Mouse (Mus musculus) forebrain, embryonic 15.5 days (tissue): ENCODE data around the gene Vapa. TPM values are rescaled to one million over a fixed set of nuclear protein-coding genes. Genes with fewer than 3 reads are reported as not detected.
A peak's percentile ranks its signal among the peaks of the same experiment; 100 is the strongest.

ENCODE experiments used
- ATAC-seq: fragments of 200-750 bp; cut with Nextera tagmentation; replicated peaks from 2 replicates; pipeline ENCODE4 v1.8.0; 2017; ENCODE audit warnings: mild to moderate bottlenecking, moderate TSS enrichment, moderate library complexity
- H3K27ac ChIP-seq: fragments of 300-500 bp; sonication (generic); replicated peaks from 2 replicates; pipeline ENCODE4 v1.5.1; 2015; ENCODE audit warnings: mild to moderate bottlenecking, inconsistent platforms
- H3K27me3 ChIP-seq: fragments of 300-500 bp; sonication (generic); 2 replicates; pipeline ENCODE4 v1.6.1; 2015; ENCODE audit warnings: inconsistent platforms
- H3K36me3 ChIP-seq: fragments of 300-500 bp; sonication (generic); 2 replicates; pipeline ENCODE4 v1.6.1; 2015; ENCODE audit warnings: mild to moderate bottlenecking, inconsistent platforms
- H3K4me1 ChIP-seq: fragments of 300-500 bp; sonication (generic); 2 replicates; pipeline ENCODE4 v1.6.1; 2015; ENCODE audit warnings: inconsistent platforms
- H3K4me2 ChIP-seq: fragments of 300-500 bp; sonication (generic); replicated peaks from 2 replicates; pipeline ENCODE4 v1.6.1; 2015; ENCODE audit warnings: mild to moderate bottlenecking, inconsistent platforms
- H3K4me3 ChIP-seq: fragments of 300-500 bp; sonication (generic); 2 replicates; pipeline ENCODE4 v1.5.1; 2015; ENCODE audit warnings: mild to moderate bottlenecking, inconsistent platforms
- H3K9ac ChIP-seq: fragments of 300-500 bp; sonication (generic); replicated peaks from 2 replicates; pipeline ENCODE4 v1.6.1; 2015; ENCODE audit warnings: mild to moderate bottlenecking, inconsistent platforms
- H3K9me3 ChIP-seq: fragments of 300-500 bp; sonication (generic); 2 replicates; pipeline ENCODE4 v1.6.1; 2016; ENCODE audit warnings: inconsistent platforms
- WGBS: fragments of 180-500 bp; shearing (Covaris S2); methylation state at CpG from one replicate; pipeline ENCODE4 v1.1.7; 2015; ENCODE audit warnings: mixed read lengths; 5-methylcytosine and 5-hydroxymethylcytosine counted together
- polyA plus RNA-seq: library from polyadenylated mRNA; unstranded; fragments of >200 nt; fragmentation: Nextera tagmentation; extraction: Ambion mirVana; gene quantifications from 2 replicates; pipeline ENCODE4 v1.2.1, GENCODE M21; 2015

Vapa gene
- 248 and 258 TPM in 2 replicates for polyA plus RNA-seq

DNA sequence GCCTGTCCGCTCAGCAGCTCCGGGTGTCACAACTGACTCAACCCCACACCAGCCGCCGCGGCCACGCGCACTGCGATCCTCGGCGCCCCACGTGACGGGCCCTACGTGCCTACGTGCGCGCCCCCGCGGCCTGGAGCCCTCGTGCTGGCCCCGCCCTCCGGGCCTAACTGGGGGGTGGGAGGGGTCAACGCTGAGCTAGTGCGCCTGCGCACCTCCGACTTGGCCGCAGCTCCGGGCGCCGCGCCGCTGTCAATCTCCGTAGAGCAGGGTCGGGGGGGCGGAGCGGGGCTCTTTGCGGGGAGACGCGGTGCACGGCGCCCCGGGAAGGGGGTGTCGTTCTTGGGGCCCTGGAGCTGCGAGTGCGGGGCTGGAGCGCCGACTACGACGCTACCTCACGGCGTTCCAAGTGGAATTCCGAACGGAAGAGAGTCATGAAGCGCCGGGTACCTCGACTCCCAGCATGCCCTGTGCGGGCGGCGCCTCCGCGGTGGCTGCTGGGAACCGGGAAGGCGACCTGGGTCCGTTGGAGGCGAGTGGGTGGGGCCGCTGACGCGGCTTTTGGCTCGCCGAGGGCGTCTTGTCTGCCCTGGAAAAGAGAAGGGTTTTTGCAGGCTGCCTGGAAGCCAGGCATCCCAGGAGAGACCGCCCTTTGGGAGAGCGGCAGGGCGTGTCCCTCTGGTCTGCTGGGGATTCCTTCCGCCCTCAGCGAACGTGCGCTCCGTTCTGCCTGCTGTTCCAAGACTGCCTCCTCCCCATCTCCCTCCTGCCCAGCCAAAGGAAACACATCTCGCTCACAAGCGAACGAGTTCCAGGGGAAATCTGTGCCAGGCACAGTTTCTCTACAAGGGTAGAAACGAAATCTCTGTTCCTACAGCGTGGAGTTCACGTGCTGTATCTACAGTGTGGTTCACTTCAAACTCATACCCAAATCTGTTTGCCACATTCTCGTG lies at the start of gene Vapa:
Vapa (minus strand) TSS at position 93 of the 950 bp plus-strand sequence.
- Histone ChIP-seq H3K4me2 (peak within 1 kb of the TSS; percentile 73), H3K9ac (peak within 1 kb of the TSS; percentile 98), H3K9me3 (no peaks in the 10 kb centered on the region), H3K27ac (peak within 1 kb of the TSS; percentile 99), H3K4me1 (peaks cover 34% of the 10 kb centered on the region), H3K27me3 (no peaks in the 10 kb centered on the region), H3K4me3 (peak within 1 kb of the TSS; percentile 99), H3K36me3 (no peaks in the 10 kb centered on the region)
- peak; percentile 95 for ATAC-seq
- under 1% methylated on average over 85 of the region's 85 CpGs for WGBS

DNA sequence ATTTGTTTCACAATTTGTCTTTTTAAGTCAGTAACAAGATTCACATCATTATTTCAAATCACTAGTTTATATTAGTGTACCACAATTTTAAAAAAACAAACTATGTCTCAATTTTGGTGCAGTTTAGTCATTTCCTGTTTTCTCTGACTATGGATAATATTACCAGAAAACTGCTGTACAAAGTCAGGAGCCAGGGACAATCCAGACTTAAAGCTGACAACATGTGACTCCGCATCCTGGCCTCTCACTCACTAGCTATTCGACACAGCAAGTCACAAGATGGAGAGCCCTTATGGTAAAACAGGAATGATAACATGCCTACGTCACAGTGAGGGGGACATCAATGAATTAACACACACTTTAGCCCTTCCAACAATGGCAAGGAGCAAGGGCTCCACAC lies 49.3 kb upstream of the Vapa start:
- Histone ChIP-seq H3K9me3 (no peaks in the 10 kb centered on the region), H3K4me3 (no peak overlapping the region), H3K36me3 (no peaks in the 10 kb centered on the region), H3K4me2 (no peak overlapping the region), H3K27ac (no peak overlapping the region), H3K4me1 (no peaks in the 10 kb centered on the region), H3K27me3 (no peaks in the 10 kb centered on the region), H3K9ac (no peak overlapping the region)
- 86% methylated on average over 3 of the region's 3 CpGs for WGBS
- no peak for ATAC-seq

DNA sequence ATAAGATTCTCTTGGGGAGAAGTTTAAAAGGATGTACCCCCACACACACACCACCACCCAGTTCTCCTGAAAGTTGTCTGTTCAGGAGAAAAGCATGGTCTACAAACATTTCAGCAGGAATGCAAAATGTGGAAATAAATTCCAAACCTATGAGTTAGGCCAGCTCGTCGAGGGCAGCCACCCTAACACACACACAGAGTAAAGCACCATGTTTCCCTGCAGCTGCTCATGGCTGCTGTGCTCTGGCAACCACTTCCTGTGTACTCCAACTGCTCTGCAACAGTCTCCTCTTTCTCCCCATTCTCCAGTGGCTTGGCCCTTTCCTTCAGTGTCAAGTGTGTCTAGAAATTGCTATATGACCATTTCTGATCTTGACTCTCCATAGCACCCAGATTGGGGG lies 45.1 kb upstream of the Vapa start:
- H3K4me3 ChIP-seq, result no peak overlapping the region
- no peak overlapping the region for H3K4me2 ChIP-seq
- ATAC-seq, result no peak
- H3K9ac ChIP-seq, result no peak overlapping the region
- WGBS, result 98% methylated on average over 2 of the region's 2 CpGs
- no peaks in the 10 kb centered on the region for H3K9me3 ChIP-seq
- no peaks in the 10 kb centered on the region for H3K27me3 ChIP-seq
- H3K4me1 ChIP-seq, result no peaks in the 10 kb centered on the region
- no peaks in the 10 kb centered on the region for H3K36me3 ChIP-seq
- no peak overlapping the region for H3K27ac ChIP-seq

DNA sequence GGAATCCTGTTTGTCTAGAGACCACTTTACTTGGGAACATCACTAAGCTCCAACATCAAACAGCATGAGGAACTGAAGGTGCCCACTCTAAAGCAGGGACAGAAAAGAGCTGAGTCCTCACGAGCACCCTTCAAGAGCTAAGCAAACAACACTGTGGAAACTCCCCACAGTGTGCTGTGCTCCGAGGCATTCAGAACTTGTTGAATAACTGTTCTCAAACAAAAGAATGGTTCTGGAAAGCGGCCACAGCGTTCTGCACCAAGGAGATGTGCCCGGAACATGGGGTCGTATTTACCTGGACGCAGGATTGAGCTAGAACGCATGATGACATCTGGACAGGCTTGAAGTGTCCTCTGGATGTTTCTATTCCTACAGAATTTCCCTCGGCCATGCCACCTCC lies 44.6 kb upstream of the Vapa start:
- Histone ChIP-seq H3K27me3 (no peaks in the 10 kb centered on the region), H3K4me1 (no peaks in the 10 kb centered on the region), H3K9me3 (no peaks in the 10 kb centered on the region), H3K27ac (no peak overlapping the region), H3K9ac (no peak overlapping the region), H3K4me2 (no peak overlapping the region), H3K4me3 (no peak overlapping the region), H3K36me3 (no peaks in the 10 kb centered on the region)
- WGBS, result 83% methylated on average over 9 of the region's 9 CpGs
- no peak for ATAC-seq

DNA sequence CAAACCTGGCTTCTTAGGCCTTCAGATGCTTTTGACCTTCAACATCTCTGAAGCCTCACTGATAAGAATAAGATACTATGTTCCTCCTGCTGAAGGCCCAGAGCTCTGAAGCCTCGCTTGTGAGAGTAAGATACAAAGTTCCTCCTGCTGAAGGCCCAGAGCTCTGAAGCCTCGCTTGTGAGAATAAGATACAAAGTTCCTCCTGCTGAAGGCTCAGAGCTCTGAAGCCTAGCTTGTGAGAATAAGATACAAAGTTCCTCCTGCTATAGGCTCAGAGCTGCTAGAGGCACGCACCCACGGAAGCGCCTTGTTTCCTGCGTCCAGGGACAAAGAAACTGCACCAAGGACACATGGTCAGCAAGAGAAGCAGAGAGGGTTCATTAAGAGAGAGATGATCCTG lies 43.4 kb upstream of the Vapa start:
- H3K4me3 ChIP-seq, result no peak overlapping the region
- no peaks in the 10 kb centered on the region for H3K9me3 ChIP-seq
- H3K27ac ChIP-seq, result no peak overlapping the region
- WGBS, result 96% methylated on average over 6 of the region's 6 CpGs
- no peak overlapping the region for H3K9ac ChIP-seq
- no peaks in the 10 kb centered on the region for H3K4me1 ChIP-seq
- no peak for ATAC-seq
- no peaks in the 10 kb centered on the region for H3K36me3 ChIP-seq
- no peaks in the 10 kb centered on the region for H3K27me3 ChIP-seq
- H3K4me2 ChIP-seq, result no peak overlapping the region

DNA sequence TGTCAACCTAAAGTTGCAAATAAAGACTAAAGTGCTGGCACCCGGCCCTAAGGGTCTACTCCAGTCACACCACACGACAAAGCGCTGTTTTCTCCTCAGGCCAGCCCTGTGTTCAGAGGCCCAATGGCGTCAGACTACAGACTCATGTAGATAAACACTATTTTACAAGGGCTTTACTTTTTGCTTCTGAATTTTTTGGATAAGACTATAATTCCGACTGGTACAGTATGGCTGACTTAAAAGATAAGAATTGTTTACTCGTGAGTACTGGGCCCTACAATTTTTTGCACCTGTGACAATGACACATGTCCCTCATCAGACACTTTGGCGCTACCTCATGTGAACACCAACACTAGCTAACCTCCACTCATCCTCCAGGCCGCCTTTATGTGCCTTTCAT lies 42.7 kb upstream of the Vapa start:
- H3K36me3 ChIP-seq, result no peaks in the 10 kb centered on the region
- no peaks in the 10 kb centered on the region for H3K27me3 ChIP-seq
- no peak for ATAC-seq
- H3K27ac ChIP-seq, result no peak overlapping the region
- no peaks in the 10 kb centered on the region for H3K9me3 ChIP-seq
- no peak overlapping the region for H3K9ac ChIP-seq
- H3K4me2 ChIP-seq, result no peak overlapping the region
- no peaks in the 10 kb centered on the region for H3K4me1 ChIP-seq
- H3K4me3 ChIP-seq, result no peak overlapping the region
- WGBS, result 88% methylated on average over 8 of the region's 8 CpGs

DNA sequence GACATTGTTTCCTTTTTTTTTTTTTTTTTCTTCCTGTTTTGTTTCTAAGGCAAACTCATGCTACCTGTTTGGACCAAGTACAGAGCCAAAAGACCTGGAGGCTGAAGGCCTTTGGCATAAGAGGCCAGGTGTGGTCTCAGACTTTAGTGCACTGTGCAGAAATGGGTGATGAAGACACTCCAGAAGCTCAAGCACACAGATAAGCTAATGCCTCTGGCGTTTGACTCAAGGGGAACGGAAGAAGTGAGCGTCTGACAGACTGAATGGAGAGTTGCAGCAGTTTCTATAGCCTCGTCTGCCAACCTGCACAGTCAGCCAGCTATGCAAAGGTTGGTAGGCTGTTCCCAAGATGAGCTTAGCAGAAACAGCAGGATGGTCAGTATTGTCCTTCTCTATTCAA lies 42.3 kb upstream of the Vapa start:
- Histone ChIP-seq H3K9ac (no peak overlapping the region), H3K27ac (no peak overlapping the region), H3K36me3 (no peaks in the 10 kb centered on the region), H3K4me3 (no peak overlapping the region), H3K4me1 (no peaks in the 10 kb centered on the region), H3K27me3 (no peaks in the 10 kb centered on the region), H3K9me3 (no peaks in the 10 kb centered on the region), H3K4me2 (no peak overlapping the region)
- WGBS, result 82% methylated on average over 4 of the region's 4 CpGs
- ATAC-seq, result no peak

DNA sequence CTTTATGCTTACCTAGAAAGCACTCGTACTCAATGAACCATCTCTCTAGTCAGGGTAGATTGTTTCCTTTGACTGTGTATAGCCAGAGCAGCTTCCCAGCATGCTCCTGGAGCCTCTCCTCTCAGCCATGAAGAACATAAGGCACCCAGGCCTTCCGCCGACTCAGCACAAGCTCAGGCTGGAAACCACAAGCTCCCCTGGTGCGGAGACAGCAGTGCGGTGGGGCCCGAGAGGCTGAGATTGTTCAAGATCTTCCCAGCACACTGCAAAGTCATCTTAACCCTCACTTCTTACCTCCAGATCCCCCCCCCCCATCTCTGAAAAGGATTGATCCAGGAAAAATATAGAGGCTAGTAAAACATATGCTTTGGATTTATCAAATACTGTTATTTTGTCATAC lies 37.2 kb upstream of the Vapa start:
- 93% methylated on average over 6 of the region's 6 CpGs for WGBS
- Histone ChIP-seq H3K4me3 (no peak overlapping the region), H3K36me3 (no peaks in the 10 kb centered on the region), H3K9ac (no peak overlapping the region), H3K4me2 (no peak overlapping the region), H3K27me3 (no peaks in the 10 kb centered on the region), H3K4me1 (no peaks in the 10 kb centered on the region), H3K9me3 (no peaks in the 10 kb centered on the region), H3K27ac (no peak overlapping the region)
- ATAC-seq, result no peak

DNA sequence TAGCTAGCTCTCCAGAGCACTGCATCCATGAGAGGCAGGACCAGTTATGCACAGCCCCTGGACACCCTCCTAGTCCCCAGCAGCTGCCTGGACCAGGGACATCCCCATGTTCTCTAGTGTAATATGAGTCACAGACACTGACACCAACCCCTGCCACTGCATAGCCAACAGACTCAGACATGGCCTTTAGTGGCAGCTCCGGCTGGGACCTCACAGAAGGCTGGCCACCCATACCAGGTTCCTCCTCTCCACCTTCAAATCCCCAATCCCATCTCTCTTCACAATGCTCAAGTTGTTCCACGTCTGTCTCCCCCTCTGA lies 35.8 kb upstream of the Vapa start:
- Histone ChIP-seq H3K9me3 (no peaks in the 10 kb centered on the region), H3K4me3 (no peak overlapping the region), H3K36me3 (no peaks in the 10 kb centered on the region), H3K27ac (no peak overlapping the region), H3K27me3 (no peaks in the 10 kb centered on the region), H3K4me1 (no peaks in the 10 kb centered on the region), H3K9ac (no peak overlapping the region), H3K4me2 (no peak overlapping the region)
- ATAC-seq, result no peak
- 85% methylated on average over 2 of the region's 2 CpGs for WGBS

DNA sequence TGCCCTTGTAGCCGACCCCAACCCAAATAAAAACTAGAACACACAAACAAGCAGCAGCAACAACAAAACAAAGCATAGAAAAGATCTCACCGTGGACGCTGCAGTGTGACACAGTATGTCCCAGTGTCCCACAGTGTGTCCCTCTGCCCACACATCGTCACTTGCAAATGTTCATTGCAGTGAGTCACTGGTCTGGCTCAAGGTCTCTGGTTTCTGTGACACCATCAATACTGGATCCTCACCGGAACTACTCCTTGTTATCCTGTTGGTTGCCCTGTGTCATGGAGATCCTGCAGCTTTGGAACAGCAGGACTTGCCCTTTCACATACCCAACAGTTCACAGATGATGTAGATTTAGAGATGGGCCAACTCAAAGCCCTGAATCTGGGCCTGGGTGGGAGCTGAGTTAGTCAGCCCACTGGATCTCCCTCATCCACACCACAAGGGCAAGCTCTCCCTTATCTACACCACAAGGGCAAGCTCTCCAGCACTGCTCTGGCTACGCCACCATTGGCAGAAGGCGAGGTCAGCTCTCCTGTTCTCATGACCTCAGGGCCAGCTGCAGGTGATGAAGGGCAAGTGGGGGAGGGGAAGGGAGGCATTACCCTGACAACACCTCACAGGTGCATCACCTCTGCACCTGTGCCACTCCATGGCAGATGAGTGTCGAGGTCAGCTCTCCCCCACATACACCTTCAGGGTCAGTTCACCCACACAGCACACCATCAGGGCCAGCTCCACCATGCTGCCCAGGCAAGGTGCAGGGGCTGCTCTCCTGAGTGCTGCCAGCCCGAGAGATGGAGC lies 35.2 kb upstream of the Vapa start:
- no peaks in the 10 kb centered on the region for H3K9me3 ChIP-seq
- no peak overlapping the region for H3K9ac ChIP-seq
- H3K27ac ChIP-seq, result no peak overlapping the region
- no peak for ATAC-seq
- no peaks in the 10 kb centered on the region for H3K27me3 ChIP-seq
- no peak overlapping the region for H3K4me2 ChIP-seq
- H3K4me3 ChIP-seq, result no peak overlapping the region
- H3K36me3 ChIP-seq, result no peaks in the 10 kb centered on the region
- WGBS, result 88% methylated on average over 9 of the region's 9 CpGs
- no peaks in the 10 kb centered on the region for H3K4me1 ChIP-seq

DNA sequence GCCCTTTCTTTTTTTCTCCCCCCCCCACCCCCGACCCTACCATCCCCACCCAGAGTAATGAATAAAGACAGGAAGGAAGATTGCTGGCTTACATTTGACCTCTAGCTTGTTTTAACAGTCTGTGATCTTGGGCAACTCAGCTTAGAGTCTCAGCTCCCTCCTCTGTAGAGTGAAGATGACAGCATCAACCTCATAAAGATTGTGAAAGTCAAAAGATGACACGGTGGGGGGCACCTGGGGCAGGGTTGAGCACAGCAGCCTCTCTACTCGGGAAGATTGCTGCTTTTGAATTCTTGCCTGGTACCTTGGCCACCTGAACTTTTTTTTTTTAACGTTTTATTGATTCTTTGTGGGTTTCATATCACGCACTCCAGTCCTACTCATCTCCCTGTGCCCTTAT lies 34.6 kb upstream of the Vapa start:
- Histone ChIP-seq H3K4me2 (no peak overlapping the region), H3K27me3 (no peaks in the 10 kb centered on the region), H3K9ac (no peak overlapping the region), H3K9me3 (no peaks in the 10 kb centered on the region), H3K4me3 (no peak overlapping the region), H3K36me3 (no peaks in the 10 kb centered on the region), H3K27ac (no peak overlapping the region), H3K4me1 (peaks cover 4% of the 10 kb centered on the region; the same call in 1 of the 2 replicates)
- ATAC-seq, result no peak
- WGBS, result 71% methylated on average over 5 of the region's 5 CpGs

DNA sequence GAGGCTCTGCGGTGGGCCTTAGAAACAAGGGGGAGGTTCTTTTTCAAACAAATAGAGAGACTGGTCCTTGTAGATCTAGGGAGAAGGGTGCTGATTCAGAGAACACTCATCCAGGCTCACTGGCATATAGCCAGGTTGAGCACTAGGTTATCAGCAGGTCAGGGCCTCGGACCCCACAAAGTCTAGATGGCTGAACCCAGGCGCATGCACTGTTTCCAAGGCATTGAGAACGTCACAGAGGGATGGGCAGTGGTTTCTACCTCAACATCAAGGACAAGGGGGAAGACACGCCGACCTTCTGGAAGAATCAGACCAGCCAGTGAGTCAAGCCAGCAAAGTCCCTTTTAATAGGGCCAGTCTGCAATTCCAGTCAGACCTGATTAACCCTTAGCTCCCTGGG lies 33.9 kb upstream of the Vapa start:
- no peak overlapping the region for H3K9ac ChIP-seq
- no peaks in the 10 kb centered on the region for H3K9me3 ChIP-seq
- H3K36me3 ChIP-seq, result no peaks in the 10 kb centered on the region
- H3K27me3 ChIP-seq, result no peaks in the 10 kb centered on the region
- no peak overlapping the region for H3K27ac ChIP-seq
- H3K4me1 ChIP-seq, result peaks cover 6% of the 10 kb centered on the region; the same call in 1 of the 2 replicates
- no peak overlapping the region for H3K4me3 ChIP-seq
- ATAC-seq, result no peak
- 81% methylated on average over 6 of the region's 6 CpGs for WGBS
- no peak overlapping the region for H3K4me2 ChIP-seq
